Mouse (Mus musculus) CD4-positive, CD25-positive, alpha-beta regulatory T cell, adult 2 months (primary cell): ENCODE data around the gene Myof.

Source experiments
- DNase-seq: peaks from one replicate; pipeline ENCODE4 v3.0.0-alpha.2; 2012; ENCODE audit warnings: low read depth, low spot score

Gene Myof

GRCm38 (mm10) chr19:38042261-38042722 is 1.1 kb downstream of the Myof start:
- DNase-seq = no peak

- no peak for DNase-seq
These were observed 5.1 kb downstream of the Myof start for GRCm38 (mm10) chr19:38038267-38038666.

- DNase-seq = no peak
These were observed 7.6 kb downstream of the Myof start for GRCm38 (mm10) chr19:38035766-38036165.

- no peak for DNase-seq
These were observed 8.7 kb downstream of the Myof start for GRCm38 (mm10) chr19:38034696-38035095.

GRCm38 (mm10) chr19:38033735-38034057 is 9.7 kb downstream of the Myof start:
- DNase-seq = no peak

GRCm38 (mm10) chr19:38032993-38033734 is 10.2 kb downstream of the Myof start:
- DNase-seq = no peak

GRCm38 (mm10) chr19:38031144-38031543 is 12.2 kb downstream of the Myof start:
- no peak for DNase-seq

GRCm38 (mm10) chr19:38030673-38031137 is 12.7 kb downstream of the Myof start:
- peak; percentile 43 for DNase-seq

- no peak for DNase-seq
These were observed 13.5 kb downstream of the Myof start for GRCm38 (mm10) chr19:38029871-38030270.

GRCm38 (mm10) chr19:38029292-38029691 is 14.1 kb downstream of the Myof start:
- DNase-seq = no peak

GRCm38 (mm10) chr19:38027881-38028521 is 15.4 kb downstream of the Myof start:
- no peak for DNase-seq

GRCm38 (mm10) chr19:38027389-38027788 is 16.0 kb downstream of the Myof start:
- no peak for DNase-seq

- no peak for DNase-seq
These were observed 17.2 kb downstream of the Myof start for GRCm38 (mm10) chr19:38026211-38026624.

- no peak for DNase-seq
These were observed 17.9 kb downstream of the Myof start for GRCm38 (mm10) chr19:38025254-38026041.

GRCm38 (mm10) chr19:38023603-38024002 is 19.8 kb downstream of the Myof start:
- no peak for DNase-seq

GRCm38 (mm10) chr19:38022710-38023109 is 20.7 kb downstream of the Myof start:
- DNase-seq = no peak

- DNase-seq = no peak
These were observed 27.5 kb downstream of the Myof start for GRCm38 (mm10) chr19:38015873-38016254.

GRCm38 (mm10) chr19:38015180-38015872 is 28.1 kb downstream of the Myof start:
- DNase-seq = no peak

GRCm38 (mm10) chr19:38014443-38014842 is 28.9 kb downstream of the Myof start:
- no peak for DNase-seq

- DNase-seq = no peak
These were observed 32.0 kb downstream of the Myof start for GRCm38 (mm10) chr19:38011379-38011778.

- DNase-seq = no peak
These were observed 38.5 kb downstream of the Myof start for GRCm38 (mm10) chr19:38004809-38005380.
